Comparison of ENCODE assay signal across 10 mouse cellular contexts in genomic region chr6:100233522-100233921, GRCm38 (mm10). TPM values are rescaled to one million over a fixed set of nuclear protein-coding genes. Genes with fewer than 3 reads are reported as not detected.
DNase-seq lines count a peak whose midpoint lies in the region; ATAC-seq and TF ChIP-seq lines count a peak whose summit lies in the region.
"Had no signal": no experiment of that assay in that cellular context is flagged by ENCODE, and none has a peak within 500 bp of the region (broad histone marks: within the 10 kb centered on the region; RNA-seq: fewer than 3 reads in every experiment).

No protein-coding gene starts in this region.

- no peaks in the 10 kb centered on the region; the same call in 1 of the 2 replicates for H3K36me3 ChIP-seq in liver, embryonic 16.5 days (ENCODE audit: control insufficient read depth, insufficient read depth)
- H3K36me3 ChIP-seq in forebrain, postnatal 0 days (ENCODE audit: insufficient read depth): no peaks in the 10 kb centered on the region
- no peaks in the 10 kb centered on the region for H3K36me3 ChIP-seq in midbrain, embryonic 16.5 days (ENCODE audit: control insufficient read depth, insufficient read depth, low read length)
- H3K36me3 ChIP-seq: lung, embryonic 15.5 days had no signal

- 69% methylated on average over 3 of the region's 3 CpGs for WGBS in liver, embryonic 16.5 days (ENCODE audit: insufficient replicate concordance)
- 10% methylated on average over 3 of the region's 3 CpGs for WGBS in forebrain, postnatal 0 days
- 30% methylated on average over 3 of the region's 3 CpGs for WGBS in midbrain, embryonic 16.5 days

- H3K27ac ChIP-seq in liver, embryonic 16.5 days (ENCODE audit: low read length): no peak overlapping the region
- H3K27ac ChIP-seq in forebrain, postnatal 0 days (ENCODE audit: low read depth, low read length): no peak overlapping the region
- no peak overlapping the region for H3K27ac ChIP-seq in midbrain, embryonic 16.5 days (ENCODE audit: low read length)
- H3K27ac ChIP-seq in left cerebral cortex, adult 2 months: no peak overlapping the region
- H3K27ac ChIP-seq: heart, embryonic 15.5 days; lung, embryonic 15.5 days had no signal

- no peaks in the 10 kb centered on the region for H3K27me3 ChIP-seq in liver, embryonic 16.5 days (ENCODE audit: control insufficient read depth, insufficient read depth, low read depth, low read length)
- H3K27me3 ChIP-seq in forebrain, postnatal 0 days (ENCODE audit: insufficient read depth, low read length): no peaks in the 10 kb centered on the region
- H3K27me3 ChIP-seq in midbrain, embryonic 16.5 days (ENCODE audit: control insufficient read depth, insufficient read depth, low read depth, low read length): no peaks in the 10 kb centered on the region
- H3K27me3 ChIP-seq: heart, embryonic 15.5 days; lung, embryonic 15.5 days had no signal

- no peak overlapping the region for H3K4me2 ChIP-seq in liver, embryonic 16.5 days (ENCODE audit: low read depth, low read length)
- H3K4me2 ChIP-seq in forebrain, postnatal 0 days (ENCODE audit: low read depth): no peak overlapping the region
- no peak overlapping the region for H3K4me2 ChIP-seq in midbrain, embryonic 16.5 days (ENCODE audit: low read length)
- H3K4me2 ChIP-seq: heart, embryonic 15.5 days; lung, embryonic 15.5 days had no signal

- ATAC-seq in liver, embryonic 16.5 days (ENCODE audit: low read depth): peak; percentile 51; the same call in 1 of the 2 replicates
- ATAC-seq in forebrain, postnatal 0 days: peak; percentile 54
- ATAC-seq in midbrain, embryonic 16.5 days: peak; percentile 67; the same call in 1 of the 2 replicates

- no peak overlapping the region for H3K4me3 ChIP-seq in liver, embryonic 16.5 days (ENCODE audit: low read depth, low read length)
- no peak overlapping the region for H3K4me3 ChIP-seq in forebrain, postnatal 0 days (ENCODE audit: low read depth, low read length)
- H3K4me3 ChIP-seq in midbrain, embryonic 16.5 days (ENCODE audit: low read depth, low read length): no peak overlapping the region
- no peak overlapping the region for H3K4me3 ChIP-seq in left cerebral cortex, adult 2 months
- H3K4me3 ChIP-seq: heart, embryonic 15.5 days; lung, embryonic 15.5 days had no signal

- no peak for TF ChIP-seq CTCF in forebrain, postnatal 0 days (IDR thresholded peaks at IDR 0.05; ENCODE audit: low read depth)
- no peak for TF ChIP-seq CTCF in left cerebral cortex, adult 2 months (IDR thresholded peaks at IDR 0.05)

- intact Hi-C loops in left cerebral cortex, adult 2 months (cut with DNase I): no loop called here

- H3K9me3 ChIP-seq in liver, embryonic 16.5 days (replicated peaks; ENCODE audit: control insufficient read depth, low read length): no peaks in the 10 kb centered on the region
- no peaks in the 10 kb centered on the region for H3K9me3 ChIP-seq in forebrain, postnatal 0 days (ENCODE audit: low read length)
- no peaks in the 10 kb centered on the region for H3K9me3 ChIP-seq in midbrain, embryonic 16.5 days (replicated peaks; ENCODE audit: control insufficient read depth, low read length, poor library complexity, severe bottlenecking)
- H3K9me3 ChIP-seq: heart, embryonic 15.5 days; lung, embryonic 15.5 days had no signal

- DNase-seq in liver (no peak), adipocyte (ENCODE audit: low spot score) (peak; percentile 72)
- DNase-seq in forebrain, postnatal 0 days: peak; percentile 20
- no peak for DNase-seq in thymus, postnatal 4 days
- DNase-seq in left cerebral cortex, adult 2 months (ENCODE audit: extremely low spot score in 1 of 2, low spot score in 2 of 2): no peak
- DNase-seq: kidney, postnatal 25 days had no signal

- peaks cover 20% of the 10 kb centered on the region for H3K4me1 ChIP-seq in liver, embryonic 16.5 days (ENCODE audit: control insufficient read depth, low read depth, low read length)
- no peaks in the 10 kb centered on the region for H3K4me1 ChIP-seq in forebrain, postnatal 0 days (ENCODE audit: insufficient read depth)
- peaks cover 17% of the 10 kb centered on the region for H3K4me1 ChIP-seq in midbrain, embryonic 16.5 days (ENCODE audit: control insufficient read depth, insufficient read depth, low read length)

- H3K9ac ChIP-seq in liver, embryonic 16.5 days (ENCODE audit: low read depth, low read length): no peak overlapping the region
- no peak overlapping the region for H3K9ac ChIP-seq in forebrain, postnatal 0 days
- no peak overlapping the region for H3K9ac ChIP-seq in midbrain, embryonic 16.5 days (ENCODE audit: low read depth, low read length)
- H3K9ac ChIP-seq: heart, embryonic 15.5 days; lung, embryonic 15.5 days had no signal

RNA-seq across cellular contexts. Expression of gene Rybp, which starts 53.8 kb away (rescaled TPM):
- polyA plus RNA-seq in liver, embryonic 16.5 days (2015; fragmentation: Nextera tagmentation; extraction: Ambion mirVana): 3.6 and 4.6 TPM in 2 replicates
- total RNA-seq in forebrain, postnatal 0 days (2014; rRNA removed): 29.5 and 37.7 TPM in 2 replicates
- 20.7 and 24.7 TPM in 2 replicates for polyA plus RNA-seq in forebrain, postnatal 0 days (2015; fragmentation: Nextera tagmentation; extraction: Ambion mirVana)
- 25.3 and 28.5 TPM in 2 replicates for polyA plus RNA-seq in midbrain, embryonic 16.5 days (2015; fragmentation: Nextera tagmentation; extraction: Ambion mirVana)
- 10 to 100 TPM; 46.2 to 56.4 TPM for total RNA-seq in left cerebral cortex, adult 2 months (2021)

Comparison
In these comparisons a context has a peak if more than half of its experiments do, and no peak if none do; other contexts are left out.
1. DNase-seq: peak in adipocyte (single experiment) and forebrain, postnatal 0 days (single experiment); none in liver (single experiment), thymus, postnatal 4 days (single experiment) and left cerebral cortex, adult 2 months (0 of 2).
2. Peak in every context shown above with its lines, with median percentiles within 50 percentile points of each other: ATAC-seq.